Mouse (Mus musculus) liver, embryonic 14.5 days (tissue): ENCODE measurements around the gene Serpinb1c. TPM values are rescaled to one million over a fixed set of nuclear protein-coding genes. Genes with fewer than 3 reads are reported as not detected.

ENCODE experiments used
- ATAC-seq: fragments of 200-750 bp; cut with Nextera tagmentation; 2 replicates; pipeline ENCODE4 v1.8.0; 2017; ENCODE audit warnings: moderate number of reproducible peaks, mild to moderate bottlenecking, moderate library complexity; ENCODE audit not compliant: insufficient read depth
- DNase-seq, 3 experiments: peaks; one replicate each; pipeline ENCODE4 v3.0.0-alpha.2; 2012 to 2013; ENCODE audit warnings: low read depth in 3 of 3, low spot score in 3 of 3
- H3K27ac ChIP-seq: fragments of 300-500 bp; sonication (generic); 2 replicates; pipeline ENCODE4 v1.5.1; 2014; ENCODE audit warnings: moderate library complexity, mild to moderate bottlenecking, control low read depth, inconsistent platforms
- H3K27me3 ChIP-seq: fragments of 300-500 bp; sonication (generic); 2 replicates; pipeline ENCODE4 v1.6.1; 2014; ENCODE audit warnings: mild to moderate bottlenecking, low read length, moderate library complexity; ENCODE audit not compliant: control insufficient read depth, insufficient read depth
- H3K36me3 ChIP-seq: fragments of 300-500 bp; sonication (generic); replicated peaks from 2 replicates; pipeline ENCODE4 v1.6.1; 2014; ENCODE audit warnings: low read depth; ENCODE audit not compliant: control insufficient read depth, insufficient read depth
- H3K4me1 ChIP-seq, 2 experiments: fragments of 200-500 bp in 1 of 2; fragments of 300-500 bp in 1 of 2; sonication (generic) in 1 of 2; replicated peaks; 2 replicates each; pipeline ENCODE4 v1.6.1; 2012 to 2014; ENCODE audit warnings: antibody characterized with exemption in 1 of 2, inconsistent platforms in 1 of 2, low read length in 1 of 2; ENCODE audit not compliant: control insufficient read depth in 2 of 2, insufficient read depth in 2 of 2
- H3K4me2 ChIP-seq: fragments of 300-500 bp; sonication (generic); 2 replicates; pipeline ENCODE4 v1.6.1; 2014; ENCODE audit warnings: low read depth, mild to moderate bottlenecking, control low read depth, moderate library complexity
- H3K4me3 ChIP-seq, 2 experiments: fragments of 200-500 bp in 1 of 2; fragments of 300-500 bp in 1 of 2; sonication (generic) in 1 of 2; 2 replicates each; pipeline ENCODE4 v1.5.1; 2012 to 2014; ENCODE audit warnings: low read depth in 2 of 2, low read length in 2 of 2, mild to moderate bottlenecking in 2 of 2, control low read depth in 1 of 2, inconsistent platforms in 1 of 2, moderate library complexity in 1 of 2; ENCODE audit not compliant: insufficient read depth in 1 of 2
- H3K9ac ChIP-seq: fragments of 300-500 bp; sonication (generic); replicated peaks from 2 replicates; pipeline ENCODE4 v1.6.1; 2014; ENCODE audit warnings: mild to moderate bottlenecking, control low read depth, moderate library complexity
- H3K9me3 ChIP-seq: fragments of 300-500 bp; sonication (generic); 2 replicates; pipeline ENCODE4 v1.6.1; 2016; ENCODE audit warnings: low read length, mixed read lengths; ENCODE audit not compliant: control insufficient read depth
- CTCF ChIP-seq: IDR thresholded peaks from 2 replicates; pipeline ENCODE4 v1.5.1; 2016; ENCODE audit warnings: antibody characterized with exemption, low read depth, control low read depth
- EP300 ChIP-seq: IDR thresholded peaks from 2 replicates; pipeline ENCODE4 v1.6.1; 2016; ENCODE audit warnings: antibody characterized with exemption, low read depth
- WGBS: fragments of 180-500 bp; shearing (Covaris S2); extraction: QIAGEN DNeasy Blood & Tissue Kit; methylation state at CpG from one replicate; pipeline ENCODE4 v1.1.7; 2014; ENCODE audit not compliant: insufficient replicate concordance; 5-methylcytosine and 5-hydroxymethylcytosine counted together
- polyA plus RNA-seq, 2 experiments: library from polyadenylated mRNA; depleted of rRNA in 1 of 2; stranded (reverse) in 1 of 2; unstranded in 1 of 2; fragments of >200 nt; fragmentation: Nextera tagmentation in 1 of 2; extraction: Ambion mirVana in 1 of 2; gene quantifications; 2 replicates each; pipeline versions ENCODE4 v1.2.1 to v1.2.3; 2012 to 2014

Gene Serpinb1c
- polyA plus RNA-seq, 2 experiments: 0.04 TPM; not detected in 1

- H3K9me3 ChIP-seq: no peaks in the 10 kb centered on the region
- no peaks in the 10 kb centered on the region for H3K27me3 ChIP-seq
- no peak overlapping the region for H3K4me3 ChIP-seq
- H3K36me3 ChIP-seq: no peaks in the 10 kb centered on the region
- no peak overlapping the region for H3K9ac ChIP-seq
- ATAC-seq (no peak), DNase-seq (no peak)
- peaks cover 0 to 4% of the 10 kb centered on the region in 2 experiments; a peak in 1 of 4 replicates for H3K4me1 ChIP-seq
- no peak overlapping the region for H3K4me2 ChIP-seq
- TF ChIP-seq EP300 (no peak), CTCF (no peak)
- no peak overlapping the region for H3K27ac ChIP-seq
Measured at GRCm38 (mm10) chr13:32849531-32850123, 48.4 kb downstream of the Serpinb1c start.

- 13% methylated on average over 4 of the region's 4 CpGs for WGBS
- Histone ChIP-seq H3K36me3 (no peaks in the 10 kb centered on the region), H3K4me2 (no peak overlapping the region), H3K9ac (no peak overlapping the region), H3K4me3 (no peak overlapping the region), H3K27me3 (no peaks in the 10 kb centered on the region), H3K4me1 (peaks cover 0 to 4% of the 10 kb centered on the region in 2 experiments; a peak in 1 of 4 replicates), H3K27ac (no peak overlapping the region), H3K9me3 (no peaks in the 10 kb centered on the region)
- TF ChIP-seq EP300: no peak
- TF ChIP-seq CTCF: no peak
- DNase-seq: no peak
- no peak for ATAC-seq
Measured at GRCm38 (mm10) chr13:32849092-32849491, 48.9 kb downstream of the Serpinb1c start.

GRCm38 (mm10) chr13:32846221-32846620 lies 51.8 kb downstream of the Serpinb1c start:
- H3K9ac ChIP-seq: no peak overlapping the region
- DNase-seq (no peak), ATAC-seq (no peak)
- H3K4me2 ChIP-seq: no peak overlapping the region
- no peaks in the 10 kb centered on the region for H3K27me3 ChIP-seq
- H3K27ac ChIP-seq: no peak overlapping the region
- H3K4me1 ChIP-seq: 0 out of 4 replicates have a peak, but pooled peaks cover 0 to 4% of the 10 kb centered on the region in 2 experiments
- no peak overlapping the region for H3K4me3 ChIP-seq
- H3K36me3 ChIP-seq: no peaks in the 10 kb centered on the region
- TF ChIP-seq EP300: no peak
- no peak for TF ChIP-seq CTCF
- H3K9me3 ChIP-seq: no peaks in the 10 kb centered on the region

GRCm38 (mm10) chr13:32841349-32841748 lies 56.7 kb downstream of the Serpinb1c start:
- WGBS: 64% methylated on average over 3 of the region's 3 CpGs
- Histone ChIP-seq H3K9me3 (no peaks in the 10 kb centered on the region), H3K4me1 (no peaks in the 10 kb centered on the region), H3K4me3 (no peak overlapping the region), H3K27me3 (no peaks in the 10 kb centered on the region), H3K9ac (no peak overlapping the region), H3K36me3 (no peaks in the 10 kb centered on the region), H3K27ac (no peak overlapping the region), H3K4me2 (no peak overlapping the region)
- DNase-seq (no peak), ATAC-seq (no peak)
- TF ChIP-seq EP300 (no peak), CTCF (no peak)

GRCm38 (mm10) chr13:32839314-32839713 lies 58.7 kb downstream of the Serpinb1c start:
- Histone ChIP-seq H3K9me3 (no peaks in the 10 kb centered on the region), H3K9ac (no peak overlapping the region), H3K4me1 (no peaks in the 10 kb centered on the region), H3K36me3 (no peaks in the 10 kb centered on the region), H3K27me3 (no peaks in the 10 kb centered on the region), H3K4me3 (no peak overlapping the region), H3K4me2 (no peak overlapping the region), H3K27ac (no peak overlapping the region)
- DNase-seq (no peak), ATAC-seq (no peak)
- TF ChIP-seq CTCF (no peak), EP300 (no peak)
- 10% methylated on average over 1 of the region's 1 CpGs for WGBS
